Mouse (Mus musculus) kidney, embryonic 15.5 days (tissue): Measurements from ENCODE around the gene H2-Q6. TPM values are rescaled to one million over a fixed set of nuclear protein-coding genes. Genes with fewer than 3 reads are reported as not detected.
A peak's percentile ranks its signal among the peaks of the same experiment; 100 is the strongest.
"Not testable (repeated sequence)": the region's sequence is repeated elsewhere in the genome, so short reads cannot be mapped to it uniquely, and the experiment has no call there.

Experiments used
- ATAC-seq: fragments of 200-750 bp; cut with Nextera tagmentation; replicated peaks from 2 replicates; pipeline ENCODE4 v1.8.0; 2017; ENCODE audit warnings: moderate TSS enrichment; ENCODE audit not compliant: low FRiP score
- H3K27ac ChIP-seq: fragments of 300-500 bp; sonication (generic); 2 replicates; pipeline ENCODE4 v1.5.1; 2015; ENCODE audit warnings: mild to moderate bottlenecking, inconsistent platforms
- H3K27me3 ChIP-seq: fragments of 300-500 bp; sonication (generic); 2 replicates; pipeline ENCODE4 v1.6.1; 2015; ENCODE audit warnings: inconsistent platforms
- H3K36me3 ChIP-seq: fragments of 300-500 bp; sonication (generic); 2 replicates; pipeline ENCODE4 v1.6.1; 2015; ENCODE audit warnings: inconsistent platforms
- H3K4me1 ChIP-seq: fragments of 300-500 bp; sonication (generic); 2 replicates; pipeline ENCODE4 v1.6.1; 2015; ENCODE audit warnings: inconsistent platforms
- H3K4me2 ChIP-seq: fragments of 300-500 bp; sonication (generic); 2 replicates; pipeline ENCODE4 v1.6.1; 2015; ENCODE audit warnings: moderate library complexity, mild to moderate bottlenecking, inconsistent platforms
- H3K4me3 ChIP-seq: fragments of 300-500 bp; sonication (generic); replicated peaks from 2 replicates; pipeline ENCODE4 v1.5.1; 2015; ENCODE audit warnings: mild to moderate bottlenecking, inconsistent platforms
- H3K9ac ChIP-seq: fragments of 300-500 bp; sonication (generic); 2 replicates; pipeline ENCODE4 v1.6.1; 2015; ENCODE audit warnings: mild to moderate bottlenecking, inconsistent platforms
- H3K9me3 ChIP-seq: fragments of 300-500 bp; sonication (generic); replicated peaks from 2 replicates; pipeline ENCODE4 v1.6.1; 2016; ENCODE audit warnings: inconsistent platforms
- WGBS: fragments of 180-500 bp; shearing (Covaris S2); methylation state at CpG from one replicate; pipeline ENCODE4 v1.1.7; 2015; ENCODE audit warnings: mixed read lengths; 5-methylcytosine and 5-hydroxymethylcytosine counted together
- polyA plus RNA-seq: library from polyadenylated mRNA; unstranded; fragments of >200 nt; fragmentation: Nextera tagmentation; extraction: Ambion mirVana; gene quantifications from 2 replicates; pipeline ENCODE4 v1.2.1, GENCODE M21; 2015

Gene H2-Q6
- polyA plus RNA-seq, result 3.0 and 5.2 TPM in 2 replicates

DNA sequence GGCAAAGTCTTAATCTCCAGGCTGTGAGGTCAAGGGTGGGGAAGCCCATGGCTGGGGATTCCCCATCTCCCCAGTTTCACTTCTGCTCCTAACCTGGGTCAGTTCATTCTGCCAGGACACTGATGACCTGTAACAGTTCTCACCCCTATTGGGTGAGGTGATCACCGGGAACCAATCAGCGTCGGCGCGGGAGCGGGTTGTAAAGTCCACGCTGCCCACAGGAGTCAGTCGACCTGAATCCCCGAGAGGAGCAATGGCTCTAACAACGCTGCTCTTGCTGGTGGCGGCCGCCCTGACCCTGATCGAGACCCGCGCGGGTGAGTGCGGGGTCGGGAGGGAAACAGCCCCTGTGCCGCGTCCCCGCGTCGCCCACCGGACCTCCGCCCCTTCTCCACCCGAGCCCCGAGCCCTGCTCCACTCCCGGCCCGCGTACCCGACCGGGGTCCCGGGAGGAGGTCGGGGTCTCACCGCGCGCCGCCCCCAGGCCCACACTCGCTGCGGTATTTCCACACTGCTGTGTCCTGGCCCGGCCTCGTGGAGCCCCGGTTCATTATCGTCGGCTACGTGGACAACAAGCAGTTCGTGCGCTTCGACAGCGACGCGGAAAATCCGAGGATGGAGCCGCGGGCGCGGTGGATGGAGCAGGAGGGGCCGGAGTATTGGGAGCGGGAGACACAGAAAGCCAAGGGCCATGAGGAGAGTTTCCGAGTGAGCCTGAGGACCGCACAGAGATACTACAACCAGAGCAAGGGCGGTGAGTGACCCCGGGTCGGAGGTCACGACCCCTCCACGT lies at the start of gene H2-Q6:
Gene H2-Q6 (plus strand): TSS at position 227 of the 793 bp plus-strand sequence.
- H3K9ac ChIP-seq, result peak within 1 kb of the TSS; percentile 33
- ATAC-seq, result peak; percentile 81
- WGBS, result 1% methylated on average over 59 of the region's 66 CpGs

GRCm38 (mm10) chr17:35379369-35379728 lies 45.3 kb upstream of the H2-Q6 start, which contains the start of gene H2-Q4:
Gene H2-Q4 (plus strand): TSS chr17:35379617.
- no peaks in the 10 kb centered on the region for H3K36me3 ChIP-seq
- 0 out of 2 replicates have a peak, but pooled peaks cover 8% of the 10 kb centered on the region for H3K4me1 ChIP-seq
- peak within 1 kb of the TSS; percentile 98 for H3K4me2 ChIP-seq
- no peak within 1 kb of the TSS for H3K27ac ChIP-seq
- H3K9ac ChIP-seq, result peak within 1 kb of the TSS; percentile 57
- H3K4me3 ChIP-seq, result peak within 1 kb of the TSS; percentile 64
- peak; percentile 95 for ATAC-seq
- WGBS, result 0% methylated on average over 14 of the region's 16 CpGs
- peaks cover 9% of the 10 kb centered on the region; the same call in 1 of the 2 replicates for H3K27me3 ChIP-seq
- H3K9me3 ChIP-seq, result no peaks in the 10 kb centered on the region; the same call in 1 of the 2 replicates

More for the DNA sequence above, at the start of gene H2-Q6:
- not testable (repeated sequence) for H3K9me3 ChIP-seq, H3K36me3 ChIP-seq, H3K27ac ChIP-seq
- Histone ChIP-seq H3K4me1 (peaks cover 12% of the 10 kb centered on the region), H3K4me3 (peak within 1 kb of the TSS; percentile 42), H3K27me3 (peaks cover 39% of the 10 kb centered on the region), H3K4me2 (peak within 1 kb of the TSS; percentile 76)

DNA sequence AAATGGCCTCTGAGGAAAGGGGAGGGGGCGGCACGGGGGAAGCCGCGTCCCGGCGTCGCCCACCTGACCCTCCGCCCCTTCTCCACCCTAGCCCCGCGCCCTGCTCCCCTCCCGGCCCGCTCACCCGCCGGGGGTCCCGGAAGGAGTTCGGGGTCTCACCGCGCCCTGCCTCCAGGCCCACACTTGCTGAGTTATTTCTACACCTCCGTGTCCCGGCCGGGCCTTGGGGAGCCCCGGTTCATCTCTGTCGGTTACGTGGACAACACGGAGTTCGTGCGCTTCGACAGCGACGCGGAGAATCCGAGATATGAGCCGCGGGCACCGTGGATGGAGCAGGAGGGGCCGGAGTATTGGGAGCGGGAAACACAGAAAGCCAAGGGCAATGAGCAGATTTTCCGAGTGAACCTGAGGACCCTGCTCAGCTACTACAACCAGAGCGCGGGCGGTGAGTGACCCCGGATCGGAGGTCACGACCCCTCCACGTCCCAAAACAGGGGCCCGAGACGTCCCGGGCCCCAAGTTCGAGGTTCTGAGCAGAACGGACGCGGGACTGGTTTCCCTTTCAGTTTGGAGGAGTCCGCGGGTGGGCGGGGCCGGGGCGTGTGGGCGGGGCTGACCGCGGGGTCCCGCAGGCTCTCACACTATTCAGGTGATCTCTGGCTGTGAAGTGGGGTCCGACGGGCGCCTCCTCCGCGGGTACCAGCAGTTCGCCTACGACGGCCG lies 44.8 kb upstream of the H2-Q6 start:
- under 1% methylated on average over 70 of the region's 70 CpGs for WGBS

DNA sequence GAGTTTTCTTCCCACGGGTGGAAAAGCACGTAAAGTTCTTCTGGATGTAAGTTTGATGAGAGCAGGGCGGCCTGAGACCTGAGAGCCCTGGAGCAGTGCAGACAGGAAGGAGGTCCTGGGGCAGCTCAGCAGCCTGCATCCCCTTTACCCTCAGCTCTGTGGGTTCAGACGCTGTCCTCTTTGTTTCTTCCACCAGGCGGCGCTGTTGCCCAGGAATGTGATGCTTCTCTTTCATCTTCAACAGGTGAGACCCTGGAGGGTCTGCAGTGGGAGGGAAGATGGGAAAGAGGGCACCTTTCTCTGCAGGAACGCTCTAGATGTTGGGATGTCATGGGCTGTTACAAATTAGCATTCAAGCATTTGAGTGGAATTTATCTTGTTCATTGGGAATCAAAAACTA lies 34.9 kb upstream of the H2-Q6 start:
- H3K9ac ChIP-seq, H3K4me2 ChIP-seq, ATAC-seq, H3K4me3 ChIP-seq, H3K4me1 ChIP-seq, H3K9me3 ChIP-seq, H3K27me3 ChIP-seq, H3K27ac ChIP-seq, H3K36me3 ChIP-seq: not testable (repeated sequence)
- WGBS, result 7% methylated on average over 7 of the region's 7 CpGs

More for the DNA sequence above, 44.8 kb upstream of the H2-Q6 start:
- Histone ChIP-seq H3K4me2 (peak overlapping the region; percentile 98), H3K9me3 (no peaks in the 10 kb centered on the region; the same call in 1 of the 2 replicates), H3K27ac (no peak overlapping the region), H3K36me3 (no peaks in the 10 kb centered on the region), H3K4me3 (peak overlapping the region; percentile 64), H3K4me1 (0 out of 2 replicates have a peak, but pooled peaks cover 8% of the 10 kb centered on the region), H3K9ac (peak overlapping the region; percentile 57), H3K27me3 (peaks cover 9% of the 10 kb centered on the region; the same call in 1 of the 2 replicates)
- peak; percentile 76 for ATAC-seq

DNA sequence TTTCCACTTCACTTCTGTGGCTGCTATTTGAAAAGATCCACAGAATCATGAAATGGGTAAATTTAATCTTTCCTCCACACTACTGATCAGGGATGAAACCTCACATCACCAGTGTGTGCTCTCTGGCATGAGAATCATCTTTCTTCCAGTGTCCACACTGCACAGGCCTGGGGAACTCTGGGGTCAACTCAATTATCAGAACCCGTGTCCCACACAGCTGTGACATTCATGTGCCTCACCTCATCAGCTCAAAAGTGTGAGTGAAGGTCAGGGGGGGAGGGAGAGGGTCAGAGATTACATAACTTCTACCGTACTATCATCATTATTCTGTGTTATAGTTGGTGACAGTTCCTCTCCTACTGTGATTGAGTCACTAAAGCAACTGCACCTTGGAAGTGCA lies 32.0 kb upstream of the H2-Q6 start:
- ATAC-seq, H3K9me3 ChIP-seq, H3K4me1 ChIP-seq, H3K36me3 ChIP-seq, H3K9ac ChIP-seq, H3K27ac ChIP-seq, H3K4me2 ChIP-seq, H3K4me3 ChIP-seq, H3K27me3 ChIP-seq: not testable (repeated sequence)
- 62% methylated on average over 2 of the region's 2 CpGs for WGBS

GRCm38 (mm10) chr17:35393864-35394800 lies 30.5 kb upstream of the H2-Q6 start:
- 1% methylated on average over 50 of the region's 75 CpGs for WGBS
- H3K9me3 ChIP-seq, H3K9ac ChIP-seq, H3K4me1 ChIP-seq, H3K27me3 ChIP-seq, H3K36me3 ChIP-seq, H3K27ac ChIP-seq: not testable (repeated sequence)
- peak overlapping the region; percentile 33 for H3K4me3 ChIP-seq
- H3K4me2 ChIP-seq, result peak overlapping the region; percentile 62
- ATAC-seq, result peak; percentile 88

GRCm38 (mm10) chr17:35396956-35397355 lies 27.7 kb upstream of the H2-Q6 start:
- H3K4me1 ChIP-seq, H3K4me2 ChIP-seq, ATAC-seq, H3K27me3 ChIP-seq, H3K4me3 ChIP-seq, H3K27ac ChIP-seq, H3K9ac ChIP-seq, H3K9me3 ChIP-seq, H3K36me3 ChIP-seq: not testable (repeated sequence)
- WGBS, result 82% methylated on average over 2 of the region's 2 CpGs

- H3K36me3 ChIP-seq, H3K4me3 ChIP-seq, H3K9me3 ChIP-seq, H3K4me2 ChIP-seq, H3K4me1 ChIP-seq, H3K9ac ChIP-seq, H3K27ac ChIP-seq, ATAC-seq, H3K27me3 ChIP-seq: not testable (repeated sequence)
- WGBS, result no CpG with 5 or more reads among the region's 1 CpGs
These were observed 11.6 kb upstream of the H2-Q6 start for GRCm38 (mm10) chr17:35413057-35413456.

DNA sequence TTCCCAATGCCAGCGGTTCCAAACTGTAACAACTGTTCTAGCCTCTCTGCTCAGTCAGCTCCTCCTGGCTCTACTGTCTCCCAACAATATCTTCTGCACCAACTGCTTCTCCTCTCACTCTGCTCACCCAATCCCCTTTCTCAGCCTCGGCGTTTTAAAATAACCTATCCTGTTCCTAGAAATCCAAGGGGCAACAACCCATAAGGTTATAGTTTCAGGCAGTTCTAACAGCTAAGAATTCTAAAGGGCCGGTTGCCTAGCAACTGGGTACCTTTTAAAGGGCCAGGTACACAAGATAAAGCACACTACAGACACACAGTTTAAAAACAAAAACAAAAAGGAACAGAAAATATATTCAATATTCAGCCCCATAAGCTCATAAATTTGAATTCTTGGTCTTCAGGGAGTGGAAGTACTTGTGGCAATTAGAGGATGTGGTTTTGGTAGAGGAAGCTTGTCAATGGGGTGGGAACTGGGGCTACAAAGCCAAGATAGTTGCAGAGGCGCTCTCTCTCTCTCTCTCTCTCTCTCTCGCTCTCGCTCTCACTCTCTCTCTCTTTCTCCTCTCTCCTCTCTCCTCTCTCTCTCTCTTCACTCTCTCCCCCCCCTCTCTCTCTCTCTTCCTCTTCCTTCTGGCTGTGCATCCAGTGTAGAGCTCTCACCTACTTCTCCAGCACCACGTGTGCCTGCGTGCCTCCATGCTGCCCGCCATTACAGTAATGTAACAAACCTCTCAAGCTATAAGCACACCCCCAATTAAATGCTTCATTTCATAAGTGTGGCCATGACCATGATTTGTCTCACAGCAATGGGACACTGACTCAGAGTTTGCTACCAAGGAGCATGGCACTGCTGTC lies 9.1 kb upstream of the H2-Q6 start:
- H3K9me3 ChIP-seq, H3K9ac ChIP-seq, H3K4me3 ChIP-seq, ATAC-seq, H3K27ac ChIP-seq, H3K27me3 ChIP-seq, H3K4me1 ChIP-seq, H3K4me2 ChIP-seq, H3K36me3 ChIP-seq: not testable (repeated sequence)
- WGBS, result 72% methylated on average over 3 of the region's 10 CpGs

- Histone ChIP-seq H3K4me2 (no peak overlapping the region), H3K9me3 (no peaks in the 10 kb centered on the region), H3K4me1 (no peaks in the 10 kb centered on the region), H3K27ac (no peak overlapping the region), H3K4me3 (no peak overlapping the region), H3K9ac (no peak overlapping the region), H3K36me3 (no peaks in the 10 kb centered on the region), H3K27me3 (0 out of 2 replicates have a peak, but pooled peaks cover 12% of the 10 kb centered on the region)
- 56% methylated on average over 7 of the region's 7 CpGs for WGBS
- no peak for ATAC-seq
These were observed 5.9 kb upstream of the H2-Q6 start for GRCm38 (mm10) chr17:35418772-35419171.

DNA sequence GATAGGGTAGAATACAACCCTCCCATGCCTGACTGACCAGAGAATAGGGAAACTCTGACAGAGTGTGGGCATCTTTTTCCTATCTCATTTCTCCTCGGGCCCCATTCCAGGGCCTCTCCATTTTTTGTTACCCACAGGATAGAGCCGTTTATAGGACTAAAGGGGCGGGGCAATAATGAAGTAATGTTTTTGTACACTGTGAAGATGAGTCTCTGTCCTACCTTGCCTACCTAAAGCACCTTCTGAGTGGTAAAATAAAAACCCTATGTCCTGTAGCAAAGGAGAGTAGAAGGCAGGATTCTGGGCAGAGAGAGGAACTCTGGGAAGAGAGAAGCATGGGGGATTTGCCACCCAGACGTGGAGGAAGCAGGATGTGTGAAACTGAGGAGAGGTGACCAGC lies 5.1 kb upstream of the H2-Q6 start:
- ATAC-seq, H3K4me2 ChIP-seq, H3K9me3 ChIP-seq, H3K27ac ChIP-seq, H3K9ac ChIP-seq, H3K4me1 ChIP-seq, H3K4me3 ChIP-seq, H3K36me3 ChIP-seq: not testable (repeated sequence)
- 67% methylated on average over 4 of the region's 4 CpGs for whole genome bisulfite sequencing
- peaks cover 16% of the 10 kb centered on the region for H3K27me3 ChIP-seq
